Mouse (Mus musculus) adrenal gland, adult 2 months (tissue): ENCODE measurements around the gene Polr3f. TPM values are rescaled to one million over a fixed set of nuclear protein-coding genes. Genes with fewer than 3 reads are reported as not detected.

Experiments
- DNase-seq: peaks from one replicate; pipeline ENCODE4 v3.0.0; 2021
- long read RNA-seq: library from polyadenylated mRNA; stranded (forward); transcript quantifications from one replicate; pipeline ENCODE4 v2.0.0, GENCODE M21; 2021
- polyA plus RNA-seq: library from polyadenylated mRNA; depleted of rRNA; stranded (reverse); fragments of >200 nt; gene quantifications from 2 replicates; pipeline ENCODE4 v1.2.3, GENCODE M21; 2012; rRNA removed
- total RNA-seq, 2 experiments: library from RNA; stranded (reverse); gene quantifications; 2 replicates each; pipeline ENCODE4 v1.2.3; 2021

Gene Polr3f
- 10 to 100 TPM; 16.1 to 18.8 TPM for total RNA-seq
- polyA plus RNA-seq = 2.3 and 3.4 TPM in 2 replicates
- long read RNA-seq, full-length matches to known transcripts = 1 of 1 reads
- long read RNA-seq, partial matches to known transcripts = 0 of 1 reads
- long read RNA-seq, other reads (novel, unspliced or antisense) = 0 of 1 reads

DNA sequence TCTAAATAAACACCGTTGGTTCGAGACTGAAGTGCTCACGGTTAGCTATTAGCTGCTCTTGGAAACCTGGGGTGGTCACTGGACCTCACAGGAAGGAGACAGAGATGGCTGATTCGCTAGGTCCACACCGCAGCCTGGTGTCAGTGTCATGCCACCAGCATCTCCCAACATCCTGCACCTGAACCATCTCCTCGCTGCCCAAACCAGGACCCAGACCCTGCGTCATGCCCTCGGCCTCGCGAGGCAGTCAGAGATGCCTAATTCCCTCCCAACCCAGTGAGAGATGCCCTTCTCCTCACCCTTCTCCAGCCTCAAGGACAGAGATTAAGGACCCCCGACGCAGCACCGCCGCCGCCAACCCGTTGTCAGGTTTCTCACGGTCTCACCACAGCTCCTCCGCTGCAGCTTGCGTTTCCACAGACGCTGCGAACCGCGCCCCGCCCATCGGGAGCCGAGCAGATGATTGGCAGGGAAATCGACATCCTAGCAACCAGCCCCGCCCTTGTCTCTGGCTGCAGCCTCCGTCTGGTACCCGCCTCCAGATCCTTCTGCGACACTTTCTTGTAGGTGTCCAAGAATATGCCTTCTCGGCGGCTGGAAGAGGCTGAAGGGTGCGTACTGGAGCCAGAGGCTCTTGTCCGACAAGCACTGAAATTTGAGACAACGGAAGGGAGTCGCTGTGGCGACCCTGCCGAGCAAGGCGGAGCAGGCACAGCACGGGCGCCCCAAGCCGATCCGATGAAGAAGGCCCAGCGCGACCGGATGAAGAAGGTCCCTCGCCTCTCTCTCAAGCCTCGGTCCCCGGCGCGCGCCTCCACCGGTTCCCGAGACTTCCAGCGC lies at the start of gene Polr3f, which contains the start of gene Dzank1:
Polr3f (plus strand) TSS at position 738 of the 840 bp plus-strand sequence.
Dzank1 (minus strand) TSS at position 434 of the 840 bp plus-strand sequence.
- DNase-seq = peak; percentile 98

GRCm38 (mm10) chr2:144479421-144479820 lies 48.1 kb upstream of the Polr3f start:
- no peak for DNase-seq

DNA sequence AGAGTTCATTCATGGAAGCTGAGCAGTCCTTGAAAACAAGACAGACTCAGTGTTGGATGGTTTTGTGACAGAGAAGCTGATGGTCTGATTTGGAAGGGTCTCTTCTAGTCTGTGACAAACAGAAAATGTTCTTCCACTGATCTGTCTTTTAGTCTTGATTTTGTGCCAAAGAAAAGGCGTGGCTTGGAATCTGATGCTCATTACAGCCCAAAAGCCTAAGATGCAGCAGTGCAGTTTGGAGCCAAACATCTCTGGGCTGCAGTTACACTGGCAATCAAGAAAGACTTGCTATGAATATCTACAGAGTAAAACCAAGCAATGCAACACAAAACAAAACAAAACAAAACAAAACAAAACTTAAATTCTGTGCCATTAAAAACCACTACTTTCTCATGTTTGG lies 43.4 kb upstream of the Polr3f start:
- no peak for DNase-seq

DNA sequence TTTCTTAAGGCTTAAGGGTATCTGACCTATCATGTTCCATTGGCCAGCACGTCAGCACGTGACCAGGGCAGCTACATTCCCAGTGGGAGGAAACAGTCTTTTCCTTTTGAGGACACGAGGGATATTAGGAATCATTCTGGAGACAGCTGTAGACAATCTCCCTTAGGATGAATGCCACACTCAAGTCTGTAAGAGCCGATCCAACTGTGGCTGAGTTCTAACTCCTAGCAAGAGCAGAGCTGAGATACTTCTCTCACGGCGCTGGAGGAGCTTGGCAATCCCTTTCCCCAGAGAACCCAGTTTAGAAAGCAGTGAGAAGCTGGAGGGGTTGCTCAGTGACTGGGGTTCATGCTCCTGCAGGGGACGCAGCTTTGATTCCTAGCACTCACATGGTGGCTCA lies 42.1 kb upstream of the Polr3f start:
- no peak for DNase-seq

GRCm38 (mm10) chr2:144487476-144487875 lies 40.0 kb upstream of the Polr3f start:
- DNase-seq = no peak

DNA sequence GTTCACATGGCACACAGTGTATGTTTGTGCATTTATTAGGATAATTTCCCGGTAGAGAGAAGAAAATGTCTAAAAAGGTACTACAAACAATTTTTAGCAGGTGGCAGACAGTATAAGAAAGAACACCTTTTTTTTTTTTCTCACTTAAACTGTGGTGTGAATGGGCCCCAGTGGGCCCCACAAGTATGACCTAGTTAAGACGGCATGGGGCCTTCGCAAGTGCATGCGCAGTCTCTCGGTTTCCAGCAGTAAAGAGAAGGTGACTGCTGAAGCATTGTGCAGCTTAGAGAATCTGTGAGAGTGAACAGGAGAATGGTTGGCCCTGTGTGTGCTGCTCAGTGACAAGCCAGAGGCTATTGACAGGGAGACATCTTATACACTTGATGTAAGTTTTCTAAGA lies 38.2 kb upstream of the Polr3f start:
- no peak for DNase-seq

- peak; percentile 17 for DNase-seq
Observed at GRCm38 (mm10) chr2:144502134-144502533, 25.4 kb upstream of the Polr3f start.

GRCm38 (mm10) chr2:144514619-144515018 lies 12.9 kb upstream of the Polr3f start:
- no peak for DNase-seq

DNA sequence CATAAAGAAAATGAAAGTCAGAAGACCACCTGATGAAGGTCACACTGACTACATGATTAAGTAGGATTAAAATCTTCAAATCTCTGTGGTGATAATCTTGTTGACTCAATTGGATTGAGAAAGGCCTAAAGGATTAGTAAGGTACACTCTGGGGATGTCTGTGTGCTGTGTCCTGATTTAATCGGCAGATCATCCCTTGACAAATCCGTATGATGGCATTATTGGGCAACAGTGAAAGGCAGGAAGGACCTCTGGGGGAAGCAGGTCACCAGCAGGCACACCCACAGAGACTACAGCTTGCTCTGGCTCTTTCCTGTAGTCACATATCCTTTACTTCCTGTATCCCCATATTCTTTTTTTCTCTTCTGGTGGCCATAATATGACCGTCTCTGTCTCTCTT lies 7.7 kb upstream of the Polr3f start:
- DNase-seq = no peak

DNA sequence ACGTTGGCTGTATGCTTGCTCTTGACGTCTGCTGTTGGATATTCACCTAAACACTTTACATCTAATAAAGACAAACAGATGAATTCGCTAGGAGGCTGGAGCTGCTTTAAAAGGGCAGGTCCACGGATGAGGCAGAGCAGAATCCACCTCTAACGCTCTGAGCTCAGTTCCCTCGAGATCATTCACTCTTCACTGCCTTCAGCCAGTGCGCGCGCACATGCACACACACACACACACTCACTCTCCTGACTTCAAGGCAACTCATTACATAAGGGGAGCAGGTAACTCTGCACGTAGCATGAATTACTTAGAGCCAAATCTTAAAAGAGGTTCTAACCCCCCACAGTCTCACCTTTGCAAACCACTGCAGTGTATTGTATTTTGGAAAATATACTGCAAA lies 1.7 kb upstream of the Polr3f start:
- DNase-seq = no peak

- DNase-seq = no peak
Observed at GRCm38 (mm10) chr2:144527821-144528174, 280 bp downstream of the Polr3f start.

GRCm38 (mm10) chr2:144537123-144537522 lies 9.6 kb downstream of the Polr3f start:
- no peak for DNase-seq

GRCm38 (mm10) chr2:144541246-144541645 lies 13.7 kb downstream of the Polr3f start:
- no peak for DNase-seq

DNA sequence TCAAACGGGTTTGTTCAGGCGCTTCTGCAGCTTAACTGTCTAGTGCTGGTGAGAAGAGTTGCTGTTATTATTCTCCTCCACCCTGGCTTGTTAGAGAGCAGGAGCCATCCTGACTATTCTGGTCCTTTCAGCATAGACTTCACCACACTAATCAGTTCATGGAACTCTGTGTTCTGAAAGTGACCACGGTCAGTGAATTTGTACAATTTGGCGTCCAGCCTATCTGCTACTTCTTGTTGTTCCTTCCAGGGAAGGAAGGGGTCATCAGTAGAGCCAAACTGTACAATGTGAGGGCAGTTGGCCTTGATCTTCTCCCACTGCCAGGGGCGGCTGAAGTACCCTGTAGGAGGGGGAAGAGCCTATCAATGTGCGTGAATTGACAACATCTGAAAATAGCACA lies 16.2 kb downstream of the Polr3f start:
- DNase-seq = no peak

- peak; percentile 28 for DNase-seq
Observed at GRCm38 (mm10) chr2:144544630-144545029, 17.1 kb downstream of the Polr3f start.

- no peak for DNase-seq
Observed at GRCm38 (mm10) chr2:144545061-144545460, 17.5 kb downstream of the Polr3f start.

DNA sequence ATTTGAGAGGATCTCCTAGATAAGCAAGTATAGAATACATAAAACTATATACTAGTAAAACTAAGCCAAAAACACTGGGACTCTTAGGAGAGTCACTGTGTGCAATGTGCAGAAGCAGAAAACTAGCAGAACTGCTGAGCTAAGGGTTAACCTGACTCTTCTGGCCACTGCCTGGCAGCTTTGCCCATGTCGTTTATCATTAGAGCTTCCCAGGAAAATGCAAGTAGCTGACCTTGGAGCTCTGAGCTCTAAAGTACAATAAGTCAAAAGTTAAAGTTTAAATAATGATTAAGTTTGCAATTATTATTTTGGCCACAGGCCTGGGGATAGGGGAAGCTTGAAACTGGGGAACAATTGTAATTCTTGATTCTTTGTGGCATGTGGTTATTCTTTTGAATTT lies 18.0 kb downstream of the Polr3f start:
- peak; percentile 40 for DNase-seq

GRCm38 (mm10) chr2:144547559-144547958 lies 20.0 kb downstream of the Polr3f start:
- no peak for DNase-seq

DNA sequence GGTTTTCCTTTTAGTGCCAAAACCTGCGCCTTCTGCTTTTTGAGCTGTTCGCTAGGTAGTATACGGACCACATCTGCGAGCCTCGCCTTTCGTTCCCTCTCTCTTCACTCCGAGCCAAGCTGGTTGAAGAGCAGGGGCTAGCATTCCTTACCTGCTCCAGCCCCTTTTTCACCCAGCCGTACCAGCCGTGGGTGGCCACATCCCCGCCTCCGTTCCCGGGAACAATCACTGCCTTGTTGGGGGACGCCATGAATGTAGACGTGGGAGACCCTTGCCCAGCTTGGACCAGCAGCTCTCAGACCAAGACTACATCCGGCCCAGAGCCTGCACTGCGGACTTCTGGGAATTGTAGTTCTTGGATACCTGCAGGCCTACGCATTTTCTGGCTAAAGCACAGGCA lies 23.0 kb downstream of the Polr3f start, which contains the start of gene Rbbp9:
Rbbp9 (minus strand) TSS at position 341 of the 400 bp plus-strand sequence.
- peak; percentile 76 for DNase-seq

- no peak for DNase-seq
Observed at GRCm38 (mm10) chr2:144553905-144554304, 26.4 kb downstream of the Polr3f start.

- no peak for DNase-seq
Observed at GRCm38 (mm10) chr2:144555286-144555819, 27.8 kb downstream of the Polr3f start.

GRCm38 (mm10) chr2:144555820-144556552 lies 28.5 kb downstream of the Polr3f start, which contains the start of gene Sec23b:
Sec23b (plus strand) TSS chr2:144556229.
- DNase-seq = peak; percentile 98
